Mouse (Mus musculus): ENCODE measurements at regions not wholly inside any gene's neighbourhood (a gene's known extent, or its start where the extent isn't known, plus 50 kb on each side); places are given as distances from the start of the nearest gene placed in this dataset.
A peak's percentile ranks its signal among the peaks of the same experiment; 100 is the strongest.

- WGBS = 55% methylated on average over 20 of the region's 20 CpGs
- Histone ChIP-seq H3K36me3 (ENCODE audit: control insufficient read depth, insufficient read depth, low read length) (no peaks in the 10 kb centered on the region), H3K4me1 (ENCODE audit: control insufficient read depth, insufficient read depth, low read length) (0 out of 2 replicates have a peak, but pooled peaks cover 5% of the 10 kb centered on the region), H3K27me3 (ENCODE audit: control insufficient read depth, insufficient read depth, low read length) (no peaks in the 10 kb centered on the region), H3K27ac (replicated peaks; ENCODE audit: low read depth, low read length) (no peak overlapping the region), H3K9me3 (ENCODE audit: control insufficient read depth, low read length) (no peaks in the 10 kb centered on the region), H3K4me3 (ENCODE audit: low read depth, low read length) (no peak overlapping the region), H3K9ac (ENCODE audit: low read length) (no peak overlapping the region), H3K4me2 (ENCODE audit: low read depth, severe bottlenecking) (no peak overlapping the region)
- peak; percentile 54 for DNase-seq (ENCODE audit: low spot score)
- peak; percentile 81 for ATAC-seq (ENCODE audit: insufficient number of reproducible peaks, low FRiP score, low TSS enrichment, low read depth)
These were observed 292.7 kb upstream of the Zfp507 start for GRCm38 (mm10) chr7:36095258-36096130.

DNA sequence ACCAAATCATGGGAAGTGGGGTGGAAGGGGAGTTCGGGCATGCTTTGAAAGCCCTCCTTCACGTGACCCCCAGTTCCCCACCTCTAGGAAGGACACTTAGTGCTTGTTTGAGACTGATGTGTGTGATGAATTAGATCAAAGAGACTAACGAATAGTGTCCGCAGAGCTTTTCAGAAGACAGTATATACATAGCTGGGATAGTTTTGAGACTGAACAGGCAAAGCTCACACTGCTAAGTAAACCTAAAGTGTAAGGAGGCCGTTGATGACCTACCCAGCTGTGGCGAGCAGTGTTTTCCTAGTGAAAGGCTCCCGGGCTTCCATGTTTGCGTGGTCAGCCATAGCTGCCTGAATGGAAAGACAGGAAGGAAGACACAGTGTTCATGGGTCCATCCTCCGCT is 288.3 kb upstream of the Zfp507 start:
- Histone ChIP-seq H3K4me2 (ENCODE audit: low read depth, severe bottlenecking) (no peak overlapping the region), H3K4me3 (ENCODE audit: low read depth, low read length) (no peak overlapping the region), H3K27me3 (ENCODE audit: control insufficient read depth, insufficient read depth, low read length) (no peaks in the 10 kb centered on the region), H3K36me3 (ENCODE audit: control insufficient read depth, insufficient read depth, low read length) (no peaks in the 10 kb centered on the region), H3K9ac (ENCODE audit: low read length) (no peak overlapping the region), H3K27ac (replicated peaks; ENCODE audit: low read depth, low read length) (no peak overlapping the region), H3K4me1 (ENCODE audit: control insufficient read depth, insufficient read depth, low read length) (0 out of 2 replicates have a peak, but pooled peaks cover 7% of the 10 kb centered on the region), H3K9me3 (ENCODE audit: control insufficient read depth, low read length) (no peaks in the 10 kb centered on the region)
- 72% methylated on average over 9 of the region's 9 CpGs for WGBS
- no peak for DNase-seq (ENCODE audit: low spot score)
- no peak for ATAC-seq (ENCODE audit: insufficient number of reproducible peaks, low FRiP score, low TSS enrichment, low read depth)

GRCm38 (mm10) chr7:36090291-36091123 is 287.7 kb upstream of the Zfp507 start:
- H3K9ac ChIP-seq (ENCODE audit: low read length) = no peak overlapping the region
- H3K4me3 ChIP-seq (ENCODE audit: low read depth, low read length) = no peak overlapping the region
- no peaks in the 10 kb centered on the region for H3K36me3 ChIP-seq (ENCODE audit: control insufficient read depth, insufficient read depth, low read length)
- 0 out of 2 replicates have a peak, but pooled peaks cover 5% of the 10 kb centered on the region for H3K4me1 ChIP-seq (ENCODE audit: control insufficient read depth, insufficient read depth, low read length)
- H3K9me3 ChIP-seq (ENCODE audit: control insufficient read depth, low read length) = no peaks in the 10 kb centered on the region
- DNase-seq (ENCODE audit: low spot score) (peak; percentile 50), ATAC-seq (ENCODE audit: insufficient number of reproducible peaks, low FRiP score, low TSS enrichment, low read depth) (no peak)
- no peaks in the 10 kb centered on the region for H3K27me3 ChIP-seq (ENCODE audit: control insufficient read depth, insufficient read depth, low read length)
- no peak overlapping the region for H3K27ac ChIP-seq (replicated peaks; ENCODE audit: low read depth, low read length)
- no peak overlapping the region for H3K4me2 ChIP-seq (ENCODE audit: low read depth, severe bottlenecking)
- 41% methylated on average over 22 of the region's 22 CpGs for WGBS

DNA sequence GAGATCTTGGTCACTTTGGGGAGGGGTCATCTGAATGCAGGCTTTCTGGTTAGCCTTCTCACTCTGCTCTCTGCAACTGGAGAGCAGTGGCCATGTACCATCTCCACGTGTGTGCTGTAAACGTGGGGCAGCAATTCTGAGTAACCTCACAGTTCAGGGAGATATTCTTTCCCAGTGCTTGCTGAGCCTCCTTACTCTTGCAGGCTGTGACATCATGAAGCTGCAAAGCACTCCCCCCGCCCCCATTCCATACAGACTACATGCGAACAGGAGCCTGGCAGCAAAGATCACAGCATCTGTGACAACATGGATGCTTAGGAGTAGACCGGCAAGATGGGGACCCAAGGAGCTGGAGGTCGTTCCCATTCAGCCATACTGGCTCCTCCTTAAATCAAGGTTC is 284.8 kb upstream of the Zfp507 start:
- no peaks in the 10 kb centered on the region for H3K36me3 ChIP-seq (ENCODE audit: control insufficient read depth, insufficient read depth, low read length)
- no peaks in the 10 kb centered on the region for H3K27me3 ChIP-seq (ENCODE audit: control insufficient read depth, insufficient read depth, low read length)
- DNase-seq (ENCODE audit: low spot score) = no peak
- 91% methylated on average over 6 of the region's 6 CpGs for WGBS
- no peak overlapping the region for H3K27ac ChIP-seq (replicated peaks; ENCODE audit: low read depth, low read length)
- H3K4me1 ChIP-seq (ENCODE audit: control insufficient read depth, insufficient read depth, low read length) = 0 out of 2 replicates have a peak, but pooled peaks cover 3% of the 10 kb centered on the region
- no peaks in the 10 kb centered on the region for H3K9me3 ChIP-seq (ENCODE audit: control insufficient read depth, low read length)
- H3K4me2 ChIP-seq (ENCODE audit: low read depth, severe bottlenecking) = no peak overlapping the region
- no peak overlapping the region for H3K9ac ChIP-seq (ENCODE audit: low read length)
- no peak overlapping the region for H3K4me3 ChIP-seq (ENCODE audit: low read depth, low read length)
- ATAC-seq (ENCODE audit: insufficient number of reproducible peaks, low FRiP score, low TSS enrichment, low read depth) = no peak

- DNase-seq (ENCODE audit: low spot score) (no peak), ATAC-seq (ENCODE audit: insufficient number of reproducible peaks, low FRiP score, low TSS enrichment, low read depth) (no peak)
- H3K27ac ChIP-seq (replicated peaks; ENCODE audit: low read depth, low read length) = no peak overlapping the region
- H3K9me3 ChIP-seq (ENCODE audit: control insufficient read depth, low read length) = no peaks in the 10 kb centered on the region
- no peaks in the 10 kb centered on the region for H3K27me3 ChIP-seq (ENCODE audit: control insufficient read depth, insufficient read depth, low read length)
- no peak overlapping the region for H3K4me2 ChIP-seq (ENCODE audit: low read depth, severe bottlenecking)
- no peaks in the 10 kb centered on the region for H3K36me3 ChIP-seq (ENCODE audit: control insufficient read depth, insufficient read depth, low read length)
- peaks cover 14% of the 10 kb centered on the region for H3K4me1 ChIP-seq (ENCODE audit: control insufficient read depth, insufficient read depth, low read length)
- no peak overlapping the region for H3K4me3 ChIP-seq (ENCODE audit: low read depth, low read length)
- H3K9ac ChIP-seq (ENCODE audit: low read length) = no peak overlapping the region
- WGBS = 44% methylated on average over 6 of the region's 6 CpGs
These were observed 275.9 kb upstream of the Zfp507 start for GRCm38 (mm10) chr7:36078666-36079065.

DNA sequence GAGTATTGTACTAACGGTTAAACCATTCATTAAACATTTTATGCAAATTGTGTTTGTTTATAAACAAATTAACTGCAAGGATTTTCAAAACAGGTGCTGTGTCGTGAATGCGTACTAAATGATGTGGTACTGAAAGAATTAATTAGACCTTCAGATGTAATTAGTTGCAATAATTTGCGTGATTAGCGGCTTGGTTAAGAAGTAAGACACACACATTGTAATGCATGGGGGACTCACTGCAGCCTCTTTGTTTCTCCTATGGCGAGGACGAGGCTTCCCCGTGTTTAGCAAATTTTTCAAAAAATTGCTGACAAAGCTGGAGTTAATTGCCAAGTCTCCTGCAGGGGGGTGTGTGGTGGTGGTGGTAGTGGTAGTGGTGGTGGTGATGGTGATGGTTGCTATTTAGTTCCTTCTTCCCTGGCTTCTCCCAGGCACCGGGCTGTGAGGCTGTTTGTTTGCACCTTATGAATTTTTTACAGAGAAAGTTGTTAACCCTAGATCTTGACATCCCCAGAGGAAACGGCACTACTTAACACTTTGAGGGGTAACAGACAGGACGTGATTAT is 275.4 kb upstream of the Zfp507 start:
- Histone ChIP-seq H3K27me3 (ENCODE audit: control insufficient read depth, insufficient read depth, low read length) (no peaks in the 10 kb centered on the region), H3K4me3 (ENCODE audit: low read depth, low read length) (no peak overlapping the region), H3K4me1 (ENCODE audit: control insufficient read depth, insufficient read depth, low read length) (peaks cover 16% of the 10 kb centered on the region), H3K4me2 (ENCODE audit: low read depth, severe bottlenecking) (no peak overlapping the region), H3K36me3 (ENCODE audit: control insufficient read depth, insufficient read depth, low read length) (no peaks in the 10 kb centered on the region), H3K9ac (ENCODE audit: low read length) (no peak overlapping the region), H3K9me3 (ENCODE audit: control insufficient read depth, low read length) (no peaks in the 10 kb centered on the region), H3K27ac (replicated peaks; ENCODE audit: low read depth, low read length) (no peak overlapping the region)
- ATAC-seq (ENCODE audit: insufficient number of reproducible peaks, low FRiP score, low TSS enrichment, low read depth) (no peak), DNase-seq (ENCODE audit: low spot score) (no peak)
- WGBS = 53% methylated on average over 11 of the region's 11 CpGs

GRCm38 (mm10) chr7:36077271-36077670 is 274.5 kb upstream of the Zfp507 start:
- DNase-seq (ENCODE audit: low spot score) = no peak
- H3K4me1 ChIP-seq (ENCODE audit: control insufficient read depth, insufficient read depth, low read length) = peaks cover 21% of the 10 kb centered on the region
- H3K4me3 ChIP-seq (ENCODE audit: low read depth, low read length) = no peak overlapping the region
- no peak overlapping the region for H3K4me2 ChIP-seq (ENCODE audit: low read depth, severe bottlenecking)
- no peak overlapping the region for H3K27ac ChIP-seq (replicated peaks; ENCODE audit: low read depth, low read length)
- 81% methylated on average over 2 of the region's 2 CpGs for WGBS
- no peak overlapping the region for H3K9ac ChIP-seq (ENCODE audit: low read length)
- no peaks in the 10 kb centered on the region for H3K36me3 ChIP-seq (ENCODE audit: control insufficient read depth, insufficient read depth, low read length)
- H3K27me3 ChIP-seq (ENCODE audit: control insufficient read depth, insufficient read depth, low read length) = no peaks in the 10 kb centered on the region
- H3K9me3 ChIP-seq (ENCODE audit: control insufficient read depth, low read length) = no peaks in the 10 kb centered on the region
- no peak for ATAC-seq (ENCODE audit: insufficient number of reproducible peaks, low FRiP score, low TSS enrichment, low read depth)

GRCm38 (mm10) chr7:36076021-36076441 is 273.2 kb upstream of the Zfp507 start:
- ATAC-seq (ENCODE audit: insufficient number of reproducible peaks, low FRiP score, low TSS enrichment, low read depth) (peak; percentile 57; the same call in 1 of the 2 replicates), DNase-seq (ENCODE audit: low spot score) (peak; percentile 60)
- Histone ChIP-seq H3K36me3 (ENCODE audit: control insufficient read depth, insufficient read depth, low read length) (no peaks in the 10 kb centered on the region), H3K4me2 (ENCODE audit: low read depth, severe bottlenecking) (peak overlapping the region; percentile 20; the same call in 1 of the 2 replicates), H3K9me3 (ENCODE audit: control insufficient read depth, low read length) (no peaks in the 10 kb centered on the region), H3K4me3 (ENCODE audit: low read depth, low read length) (no peak overlapping the region), H3K4me1 (ENCODE audit: control insufficient read depth, insufficient read depth, low read length) (peaks cover 21% of the 10 kb centered on the region), H3K27me3 (ENCODE audit: control insufficient read depth, insufficient read depth, low read length) (no peaks in the 10 kb centered on the region), H3K9ac (ENCODE audit: low read length) (peak overlapping the region; percentile 28; the same call in 1 of the 2 replicates), H3K27ac (replicated peaks; ENCODE audit: low read depth, low read length) (no peak overlapping the region)
- 2% methylated on average over 11 of the region's 11 CpGs for WGBS

Measured in limb, embryonic 11.5 days (tissue).